Mouse (Mus musculus): ENCODE data around the gene Gm49673. TPM values are rescaled to one million over a fixed set of nuclear protein-coding genes. Genes with fewer than 3 reads are reported as not detected.
"Not testable (repeated sequence)": the region's sequence is repeated elsewhere in the genome, so short reads cannot be mapped to it uniquely, and the experiment has no call there.

The Gm49673 gene
- polyA plus RNA-seq (2015; fragmentation: Nextera tagmentation; extraction: Ambion mirVana): 0.21 and 0.27 TPM in 2 replicates

DNA sequence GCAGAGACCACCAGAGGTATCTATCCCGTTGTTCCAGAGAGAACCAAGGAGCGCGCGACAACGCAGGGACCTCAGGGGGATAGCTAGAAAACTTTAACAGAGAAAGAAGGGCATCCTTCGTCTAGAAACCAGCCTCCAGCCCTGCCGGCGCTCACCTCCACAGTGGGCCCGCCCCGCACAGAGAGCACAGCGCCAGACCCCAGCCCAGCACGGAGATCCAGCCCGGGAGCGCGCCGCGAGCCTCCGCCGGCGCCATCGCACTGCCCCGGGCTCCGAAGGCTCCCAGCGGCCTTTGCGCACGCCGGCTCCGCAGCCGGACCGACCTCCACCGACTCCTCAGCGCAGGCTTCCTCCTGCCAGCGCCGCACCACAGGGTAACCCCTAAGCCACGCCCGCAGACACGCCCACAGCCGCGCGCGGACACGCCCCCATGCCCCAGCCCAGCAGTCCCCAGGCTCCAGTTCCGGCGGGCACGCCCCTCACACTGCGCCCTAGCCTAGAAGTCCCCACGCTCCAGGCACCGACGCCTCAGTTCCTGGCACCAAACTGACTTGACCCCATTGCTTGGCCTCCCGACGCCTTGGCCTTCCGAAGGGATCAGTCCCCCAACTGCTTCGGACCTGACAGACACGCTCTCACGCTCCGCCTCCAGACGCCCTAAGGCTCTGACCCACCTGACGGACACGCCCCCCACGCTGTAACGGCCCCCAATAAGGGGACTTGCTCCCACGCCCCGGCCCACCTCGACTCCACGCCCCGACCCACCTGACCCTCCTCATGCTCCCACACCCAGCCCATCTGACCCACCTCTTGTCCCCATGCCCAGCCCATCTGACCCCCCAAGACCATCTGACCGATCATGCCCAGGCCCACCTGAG is at the start of gene Gm49673, which contains the start of gene Rnaset2a:
Gene Gm49673 (minus strand): TSS at position 350 of the 878 bp plus-strand sequence.
Gene Rnaset2a (minus strand): TSS at position 659 of the 878 bp plus-strand sequence.
- Histone ChIP-seq H3K4me3 (peak within 1 kb of the TSS; percentile 57), H3K9ac (peak within 1 kb of the TSS; percentile 78), H3K4me2 (peak within 1 kb of the TSS; percentile 56)
- not testable (repeated sequence) for H3K9me3 ChIP-seq, H3K4me1 ChIP-seq, H3K27me3 ChIP-seq, H3K36me3 ChIP-seq, H3K27ac ChIP-seq
- peak; percentile 97 for ATAC-seq (ENCODE audit: insufficient number of reproducible peaks, insufficient read depth, low FRiP score, low TSS enrichment, low read depth)
- 2% methylated on average over 50 of the region's 67 CpGs for WGBS

- no peak for ATAC-seq (ENCODE audit: insufficient number of reproducible peaks, insufficient read depth, low FRiP score, low TSS enrichment, low read depth)
- Histone ChIP-seq H3K27me3 (no peaks in the 10 kb centered on the region), H3K9me3 (no peaks in the 10 kb centered on the region), H3K36me3 (peaks cover 48% of the 10 kb centered on the region), H3K4me3 (no peak overlapping the region), H3K4me1 (no peaks in the 10 kb centered on the region), H3K27ac (no peak overlapping the region), H3K4me2 (no peak overlapping the region), H3K9ac (no peak overlapping the region)
- 91% methylated on average over 8 of the region's 8 CpGs for WGBS
These were observed 48.2 kb upstream of the Gm49673 start for GRCm38 (mm10) chr17:8195685-8196376.

DNA sequence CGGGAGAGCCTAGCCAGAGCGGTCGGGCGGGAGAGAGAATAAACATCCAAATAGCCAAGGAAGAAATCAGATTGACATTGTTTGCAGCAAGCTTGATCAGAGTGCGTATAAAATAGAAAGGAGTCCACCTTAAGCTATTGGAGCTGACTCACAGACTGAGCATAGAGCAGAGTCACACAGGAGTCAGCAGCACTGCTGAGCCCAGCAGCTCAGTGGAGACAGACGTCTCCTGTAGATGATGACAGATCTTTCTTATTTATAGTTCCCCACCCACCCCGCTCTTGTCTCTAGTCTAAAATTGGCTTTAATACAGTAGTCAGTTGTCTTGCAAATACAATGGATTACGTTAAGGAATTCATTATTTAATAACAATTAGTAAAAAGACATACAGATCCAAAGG is 46.1 kb upstream of the Gm49673 start:
- Histone ChIP-seq H3K27ac (no peak overlapping the region), H3K27me3 (no peaks in the 10 kb centered on the region), H3K4me2 (no peak overlapping the region), H3K9me3 (no peaks in the 10 kb centered on the region), H3K4me1 (no peaks in the 10 kb centered on the region), H3K36me3 (peaks cover 68% of the 10 kb centered on the region), H3K9ac (no peak overlapping the region), H3K4me3 (no peak overlapping the region)
- 87% methylated on average over 8 of the region's 8 CpGs for WGBS
- no peak for ATAC-seq (ENCODE audit: insufficient number of reproducible peaks, insufficient read depth, low FRiP score, low TSS enrichment, low read depth)

GRCm38 (mm10) chr17:8184217-8184616 is 36.6 kb upstream of the Gm49673 start:
- no peaks in the 10 kb centered on the region for H3K27me3 ChIP-seq
- H3K4me2 ChIP-seq: no peak overlapping the region
- no peaks in the 10 kb centered on the region for H3K9me3 ChIP-seq
- H3K9ac ChIP-seq: no peak overlapping the region
- 91% methylated on average over 7 of the region's 7 CpGs for WGBS
- ATAC-seq (ENCODE audit: insufficient number of reproducible peaks, insufficient read depth, low FRiP score, low TSS enrichment, low read depth): no peak
- H3K27ac ChIP-seq: no peak overlapping the region
- no peak overlapping the region for H3K4me3 ChIP-seq
- no peaks in the 10 kb centered on the region for H3K4me1 ChIP-seq
- peaks cover 76% of the 10 kb centered on the region for H3K36me3 ChIP-seq

- no peak for ATAC-seq (ENCODE audit: insufficient number of reproducible peaks, insufficient read depth, low FRiP score, low TSS enrichment, low read depth)
- 86% methylated on average over 5 of the region's 5 CpGs for WGBS
- no peak overlapping the region for H3K9ac ChIP-seq
- no peak overlapping the region for H3K4me2 ChIP-seq
- H3K4me3 ChIP-seq: no peak overlapping the region
- H3K36me3 ChIP-seq: peaks cover 74% of the 10 kb centered on the region
- no peaks in the 10 kb centered on the region for H3K9me3 ChIP-seq
- no peaks in the 10 kb centered on the region for H3K4me1 ChIP-seq
- H3K27ac ChIP-seq: no peak overlapping the region
- no peaks in the 10 kb centered on the region for H3K27me3 ChIP-seq
These were observed 36.2 kb upstream of the Gm49673 start for GRCm38 (mm10) chr17:8183815-8184214.

- H3K4me2 ChIP-seq: no peak overlapping the region
- H3K27ac ChIP-seq: no peak overlapping the region
- H3K27me3 ChIP-seq: no peaks in the 10 kb centered on the region
- H3K4me3 ChIP-seq: no peak overlapping the region
- ATAC-seq (ENCODE audit: insufficient number of reproducible peaks, insufficient read depth, low FRiP score, low TSS enrichment, low read depth): no peak
- no peaks in the 10 kb centered on the region for H3K4me1 ChIP-seq
- H3K9me3 ChIP-seq: no peaks in the 10 kb centered on the region
- WGBS: 92% methylated on average over 5 of the region's 5 CpGs
- H3K36me3 ChIP-seq: peaks cover 74% of the 10 kb centered on the region
- H3K9ac ChIP-seq: no peak overlapping the region
These were observed 29.5 kb upstream of the Gm49673 start for GRCm38 (mm10) chr17:8177090-8177489.

- no peaks in the 10 kb centered on the region for H3K9me3 ChIP-seq
- no peak overlapping the region for H3K4me2 ChIP-seq
- H3K4me1 ChIP-seq: no peaks in the 10 kb centered on the region
- peaks cover 62% of the 10 kb centered on the region for H3K36me3 ChIP-seq
- ATAC-seq (ENCODE audit: insufficient number of reproducible peaks, insufficient read depth, low FRiP score, low TSS enrichment, low read depth): no peak
- H3K4me3 ChIP-seq: no peak overlapping the region
- no peak overlapping the region for H3K9ac ChIP-seq
- 78% methylated on average over 4 of the region's 4 CpGs for WGBS
- no peaks in the 10 kb centered on the region for H3K27me3 ChIP-seq
- no peak overlapping the region for H3K27ac ChIP-seq
These were observed 23.5 kb upstream of the Gm49673 start for GRCm38 (mm10) chr17:8171081-8171480.

- Histone ChIP-seq H3K27ac (no peak overlapping the region), H3K27me3 (no peaks in the 10 kb centered on the region), H3K4me3 (no peak overlapping the region), H3K4me2 (no peak overlapping the region), H3K36me3 (peaks cover 55% of the 10 kb centered on the region), H3K9me3 (no peaks in the 10 kb centered on the region), H3K9ac (no peak overlapping the region), H3K4me1 (no peaks in the 10 kb centered on the region)
- WGBS: 89% methylated on average over 7 of the region's 7 CpGs
- ATAC-seq (ENCODE audit: insufficient number of reproducible peaks, insufficient read depth, low FRiP score, low TSS enrichment, low read depth): no peak
These were observed 22.7 kb upstream of the Gm49673 start for GRCm38 (mm10) chr17:8170331-8170730.

- not testable (repeated sequence) for H3K4me1 ChIP-seq; H3K9me3 ChIP-seq; H3K4me3 ChIP-seq; H3K4me2 ChIP-seq; H3K9ac ChIP-seq; H3K27me3 ChIP-seq; H3K27ac ChIP-seq; ATAC-seq (ENCODE audit: insufficient number of reproducible peaks, insufficient read depth, low FRiP score, low TSS enrichment, low read depth)
- WGBS: 87% methylated on average over 7 of the region's 8 CpGs
- peaks cover 31% of the 10 kb centered on the region for H3K36me3 ChIP-seq
These were observed 19.8 kb upstream of the Gm49673 start for GRCm38 (mm10) chr17:8167436-8167835.

DNA sequence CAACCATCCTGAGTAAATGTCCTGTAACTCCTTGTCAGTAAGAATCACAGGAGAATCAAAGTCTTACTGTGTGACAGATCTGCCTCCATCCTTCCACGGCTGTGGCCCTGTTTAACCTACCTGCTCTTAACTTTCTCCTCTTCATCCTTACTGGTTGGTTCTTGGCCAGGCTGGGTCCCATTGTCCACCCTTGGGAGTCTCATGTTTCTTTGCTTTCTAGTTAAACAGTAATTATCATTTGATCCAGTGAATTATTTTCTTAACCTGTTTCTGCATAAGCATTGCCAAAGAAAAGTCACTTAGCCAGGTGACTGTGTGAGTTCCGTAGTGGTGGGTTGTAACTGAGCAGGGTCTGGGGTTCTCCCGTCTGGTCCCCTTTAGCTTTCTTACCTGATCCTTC is 18.9 kb upstream of the Gm49673 start:
- not testable (repeated sequence) for H3K9me3 ChIP-seq; ATAC-seq (ENCODE audit: insufficient number of reproducible peaks, insufficient read depth, low FRiP score, low TSS enrichment, low read depth); H3K9ac ChIP-seq; H3K27ac ChIP-seq; H3K27me3 ChIP-seq; H3K4me1 ChIP-seq
- 43% methylated on average over 2 of the region's 3 CpGs for WGBS
- Histone ChIP-seq H3K4me3 (peak overlapping the region; percentile 54), H3K4me2 (peak overlapping the region; percentile 55), H3K36me3 (peaks cover 21% of the 10 kb centered on the region)

GRCm38 (mm10) chr17:8165977-8166376 is 18.4 kb upstream of the Gm49673 start:
- peak overlapping the region; percentile 55 for H3K4me2 ChIP-seq
- H3K36me3 ChIP-seq: peaks cover 16% of the 10 kb centered on the region
- H3K27ac ChIP-seq; ATAC-seq (ENCODE audit: insufficient number of reproducible peaks, insufficient read depth, low FRiP score, low TSS enrichment, low read depth); H3K27me3 ChIP-seq; H3K9me3 ChIP-seq; H3K4me1 ChIP-seq: not testable (repeated sequence)
- H3K9ac ChIP-seq: peak overlapping the region; percentile 67; the same call in 1 of the 2 replicates
- 0% methylated on average over 11 of the region's 11 CpGs for WGBS
- peak overlapping the region; percentile 54 for H3K4me3 ChIP-seq

- Histone ChIP-seq H3K9ac (peak overlapping the region; percentile 67), H3K4me2 (peak overlapping the region; percentile 55), H3K4me3 (peak overlapping the region; percentile 54), H3K36me3 (peaks cover 14% of the 10 kb centered on the region)
- not testable (repeated sequence) for H3K27me3 ChIP-seq, H3K27ac ChIP-seq, H3K4me1 ChIP-seq, H3K9me3 ChIP-seq
- under 1% methylated on average over 40 of the region's 42 CpGs for WGBS
- peak; percentile 28; the same call in 1 of the 2 replicates for ATAC-seq (ENCODE audit: insufficient number of reproducible peaks, insufficient read depth, low FRiP score, low TSS enrichment, low read depth)
These were observed 18.0 kb upstream of the Gm49673 start for GRCm38 (mm10) chr17:8165608-8165945.
